Mouse (Mus musculus): ENCODE measurements around the gene Sparc. TPM values are rescaled to one million over a fixed set of nuclear protein-coding genes. Genes with fewer than 3 reads are reported as not detected.
A peak's percentile ranks its signal among the peaks of the same experiment; 100 is the strongest.

The Sparc gene
- polyA plus RNA-seq, 1 experiment: 18.5 TPM

DNA sequence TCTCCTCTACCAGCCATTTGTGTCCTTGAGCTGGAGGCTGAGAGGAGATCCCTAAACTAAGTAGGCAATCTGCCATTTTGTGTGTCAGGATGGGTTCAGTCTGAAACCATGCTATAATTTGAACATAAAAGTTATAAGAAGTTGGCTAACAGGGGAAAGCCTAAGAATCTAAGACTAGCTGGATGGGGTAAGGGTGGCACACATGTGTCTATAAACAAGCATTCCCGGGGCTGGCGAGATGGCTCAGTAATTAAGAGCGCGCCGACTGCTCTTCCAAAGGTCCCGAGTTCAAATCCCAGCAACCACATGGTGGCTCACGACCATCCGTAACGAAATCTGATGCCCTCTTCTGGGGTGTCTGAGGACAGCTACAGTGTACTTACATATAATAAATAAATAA lies 39.2 kb upstream of the Sparc start:
- H3K27ac ChIP-seq (ENCODE audit: insufficient read depth, low read depth, low read length): no peak overlapping the region
- peaks cover 36% of the 10 kb centered on the region for H3K4me1 ChIP-seq (ENCODE audit: control insufficient read depth, insufficient read depth, low read length)
- TF ChIP-seq POLR2A (IDR thresholded peaks at IDR 0.05; ENCODE audit: borderline replicate concordance, low read depth, low read length) (no peak), CTCF (IDR thresholded peaks at IDR 0.05; ENCODE audit: low read depth, low read length) (no peak)
- no peak overlapping the region for H3K4me3 ChIP-seq (ENCODE audit: insufficient read depth, low read length)

GRCm38 (mm10) chr11:55461019-55461645 lies 38.1 kb upstream of the Sparc start, which contains the start of gene Atox1:
Gene Atox1 (minus strand): TSS chr11:55461239.
- peaks cover 42% of the 10 kb centered on the region for H3K4me1 ChIP-seq (ENCODE audit: control insufficient read depth, insufficient read depth, low read length)
- TF ChIP-seq CTCF (IDR thresholded peaks at IDR 0.05; ENCODE audit: low read depth, low read length) (no peak), POLR2A (IDR thresholded peaks at IDR 0.05; ENCODE audit: borderline replicate concordance, low read depth, low read length) (peak; percentile 89)

GRCm38 (mm10) chr11:55460559-55461018 lies 37.6 kb upstream of the Sparc start:
- Histone ChIP-seq H3K27ac (ENCODE audit: insufficient read depth, low read depth, low read length) (peak overlapping the region; percentile 41), H3K4me1 (ENCODE audit: control insufficient read depth, insufficient read depth, low read length) (peaks cover 47% of the 10 kb centered on the region), H3K4me3 (ENCODE audit: insufficient read depth, low read length) (peak overlapping the region; percentile 83)
- TF ChIP-seq CTCF (IDR thresholded peaks at IDR 0.05; ENCODE audit: low read depth, low read length) (peak; percentile 33; the same call in 1 of the 2 replicates), POLR2A (IDR thresholded peaks at IDR 0.05; ENCODE audit: borderline replicate concordance, low read depth, low read length) (no peak)

More at GRCm38 (mm10) chr11:55461019-55461645, 38.1 kb upstream of the Sparc start, which contains the start of gene Atox1:
- peak within 1 kb of the TSS; percentile 83 for H3K4me3 ChIP-seq (ENCODE audit: insufficient read depth, low read length)
- peak within 1 kb of the TSS; percentile 69 for H3K27ac ChIP-seq (ENCODE audit: insufficient read depth, low read depth, low read length)

DNA sequence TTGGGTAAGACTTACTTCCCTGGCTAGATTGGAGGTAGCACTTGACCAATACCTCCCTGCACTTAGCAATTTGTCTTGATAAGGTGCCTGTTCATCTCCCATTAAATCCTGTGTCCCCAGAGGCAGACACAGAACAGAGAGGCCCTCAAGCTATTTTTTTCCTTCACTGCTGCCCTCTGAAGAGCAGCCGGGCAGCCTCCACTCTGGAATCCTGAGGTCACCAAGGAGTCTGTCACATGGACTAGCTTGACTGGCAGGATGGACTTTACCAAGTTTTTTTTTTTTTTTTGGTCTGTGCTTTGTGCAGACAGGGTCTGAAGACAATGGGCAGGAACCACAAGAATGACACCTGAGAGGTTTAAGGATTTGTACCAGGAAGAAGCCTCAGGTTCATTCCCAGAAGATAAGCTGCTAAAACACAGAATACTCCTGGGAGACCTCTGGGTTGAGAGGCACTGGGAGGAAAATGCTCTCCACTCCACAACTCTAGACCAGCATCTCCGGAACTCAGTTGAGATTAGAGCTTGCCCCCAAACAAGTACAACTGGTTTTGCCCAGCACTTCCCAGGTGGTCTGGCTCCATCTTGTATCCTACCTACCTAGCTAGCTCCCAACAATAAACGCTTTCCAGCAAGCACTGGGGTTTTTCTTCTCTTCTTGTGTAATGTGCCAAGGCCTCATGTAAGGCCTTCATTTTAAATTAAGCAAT lies 37.0 kb upstream of the Sparc start:
- H3K27ac ChIP-seq (ENCODE audit: insufficient read depth, low read depth, low read length): 0 out of 2 replicates have a peak overlapping the region, but pooled peaks have one; percentile 2
- peak overlapping the region; percentile 83 for H3K4me3 ChIP-seq (ENCODE audit: insufficient read depth, low read length)
- H3K4me1 ChIP-seq (ENCODE audit: control insufficient read depth, insufficient read depth, low read length): peaks cover 52% of the 10 kb centered on the region
- TF ChIP-seq CTCF (IDR thresholded peaks at IDR 0.05; ENCODE audit: low read depth, low read length) (no peak), POLR2A (IDR thresholded peaks at IDR 0.05; ENCODE audit: borderline replicate concordance, low read depth, low read length) (no peak)

GRCm38 (mm10) chr11:55458501-55458900 lies 35.5 kb upstream of the Sparc start:
- Histone ChIP-seq H3K4me3 (ENCODE audit: insufficient read depth, low read length) (no peak overlapping the region), H3K4me1 (ENCODE audit: control insufficient read depth, insufficient read depth, low read length) (peaks cover 64% of the 10 kb centered on the region), H3K27ac (ENCODE audit: insufficient read depth, low read depth, low read length) (peak overlapping the region; percentile 45)
- TF ChIP-seq POLR2A (IDR thresholded peaks at IDR 0.05; ENCODE audit: borderline replicate concordance, low read depth, low read length): no peak
- no peak for TF ChIP-seq CTCF (IDR thresholded peaks at IDR 0.05; ENCODE audit: low read depth, low read length)

- Histone ChIP-seq H3K4me1 (ENCODE audit: control insufficient read depth, insufficient read depth, low read length) (peaks cover 67% of the 10 kb centered on the region), H3K4me3 (ENCODE audit: insufficient read depth, low read length) (no peak overlapping the region), H3K27ac (ENCODE audit: insufficient read depth, low read depth, low read length) (no peak overlapping the region)
- TF ChIP-seq CTCF (IDR thresholded peaks at IDR 0.05; ENCODE audit: low read depth, low read length): no peak
- TF ChIP-seq POLR2A (IDR thresholded peaks at IDR 0.05; ENCODE audit: borderline replicate concordance, low read depth, low read length): no peak
Observed at GRCm38 (mm10) chr11:55455166-55455565, 32.2 kb upstream of the Sparc start.

GRCm38 (mm10) chr11:55453640-55454039 lies 30.7 kb upstream of the Sparc start:
- H3K4me3 ChIP-seq (ENCODE audit: insufficient read depth, low read length): no peak overlapping the region
- TF ChIP-seq CTCF (IDR thresholded peaks at IDR 0.05; ENCODE audit: low read depth, low read length) (no peak), POLR2A (IDR thresholded peaks at IDR 0.05; ENCODE audit: borderline replicate concordance, low read depth, low read length) (no peak)
- H3K27ac ChIP-seq (ENCODE audit: insufficient read depth, low read depth, low read length): peak overlapping the region; percentile 76
- peaks cover 65% of the 10 kb centered on the region for H3K4me1 ChIP-seq (ENCODE audit: control insufficient read depth, insufficient read depth, low read length)

DNA sequence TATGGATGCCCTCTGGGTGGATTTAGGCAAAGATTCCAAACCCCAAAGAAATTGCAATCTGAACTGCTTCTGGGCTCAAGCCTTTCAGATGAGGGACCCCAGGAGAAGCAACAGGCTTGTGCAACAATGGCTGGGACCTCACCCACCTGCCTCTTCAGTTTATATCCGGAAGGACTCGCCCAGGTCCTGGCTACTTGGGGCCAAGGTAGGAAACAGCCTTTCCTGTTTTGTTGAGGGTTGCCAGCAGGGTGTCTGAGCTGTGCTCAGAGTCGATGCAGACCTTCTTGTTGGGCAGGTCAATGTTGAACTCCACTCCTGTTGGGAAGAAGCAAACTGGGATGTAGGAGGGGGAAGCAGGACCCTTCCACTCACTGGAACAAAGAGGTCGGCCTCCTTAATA lies 27.3 kb upstream of the Sparc start:
- Histone ChIP-seq H3K4me1 (ENCODE audit: control insufficient read depth, insufficient read depth, low read length) (peaks cover 40% of the 10 kb centered on the region), H3K4me3 (ENCODE audit: insufficient read depth, low read length) (no peak overlapping the region), H3K27ac (ENCODE audit: insufficient read depth, low read depth, low read length) (no peak overlapping the region)
- TF ChIP-seq POLR2A (IDR thresholded peaks at IDR 0.05; ENCODE audit: borderline replicate concordance, low read depth, low read length) (no peak), CTCF (IDR thresholded peaks at IDR 0.05; ENCODE audit: low read depth, low read length) (no peak)

- TF ChIP-seq POLR2A (IDR thresholded peaks at IDR 0.05; ENCODE audit: borderline replicate concordance, low read depth, low read length) (no peak), CTCF (IDR thresholded peaks at IDR 0.05; ENCODE audit: low read depth, low read length) (no peak)
- H3K4me3 ChIP-seq (ENCODE audit: insufficient read depth, low read length): no peak overlapping the region
- H3K4me1 ChIP-seq (ENCODE audit: control insufficient read depth, insufficient read depth, low read length): peaks cover 33% of the 10 kb centered on the region
- H3K27ac ChIP-seq (ENCODE audit: insufficient read depth, low read depth, low read length): no peak overlapping the region
Observed at GRCm38 (mm10) chr11:55449531-55449930, 26.5 kb upstream of the Sparc start.

DNA sequence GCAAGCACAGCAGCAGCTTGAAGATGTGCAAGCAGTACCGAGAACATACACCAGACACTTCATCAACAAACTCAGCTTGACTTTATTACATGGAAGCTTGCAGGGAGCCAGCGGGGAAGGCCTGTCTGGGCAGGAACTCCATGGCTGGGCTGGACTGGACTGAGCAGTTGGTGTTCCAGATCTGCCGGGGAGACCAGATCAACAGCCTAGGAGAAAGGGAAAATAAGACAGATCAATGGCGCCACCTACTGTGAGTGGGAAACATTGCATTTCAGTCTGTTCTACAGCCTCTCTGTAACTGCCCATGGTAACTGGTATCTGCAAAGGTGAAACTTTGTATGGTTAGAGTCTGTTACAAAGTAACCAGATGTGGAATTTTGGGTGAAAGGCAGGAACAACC lies 23.6 kb upstream of the Sparc start:
- Histone ChIP-seq H3K4me3 (ENCODE audit: insufficient read depth, low read length) (no peak overlapping the region), H3K4me1 (ENCODE audit: control insufficient read depth, insufficient read depth, low read length) (peaks cover 12% of the 10 kb centered on the region), H3K27ac (ENCODE audit: insufficient read depth, low read depth, low read length) (no peak overlapping the region)
- TF ChIP-seq POLR2A (IDR thresholded peaks at IDR 0.05; ENCODE audit: borderline replicate concordance, low read depth, low read length): no peak
- TF ChIP-seq CTCF (IDR thresholded peaks at IDR 0.05; ENCODE audit: low read depth, low read length): peak; percentile 30; the same call in 1 of the 2 replicates

Data from bone marrow macrophage, adult 2 months (primary cell).